Mouse (Mus musculus): ENCODE data around the gene Gpr108.
A peak's percentile ranks its signal among the peaks of the same experiment; 100 is the strongest.
"Not testable (repeated sequence)": the region's sequence is repeated elsewhere in the genome, so short reads cannot be mapped to it uniquely, and the experiment has no call there.

Gene Gpr108

DNA sequence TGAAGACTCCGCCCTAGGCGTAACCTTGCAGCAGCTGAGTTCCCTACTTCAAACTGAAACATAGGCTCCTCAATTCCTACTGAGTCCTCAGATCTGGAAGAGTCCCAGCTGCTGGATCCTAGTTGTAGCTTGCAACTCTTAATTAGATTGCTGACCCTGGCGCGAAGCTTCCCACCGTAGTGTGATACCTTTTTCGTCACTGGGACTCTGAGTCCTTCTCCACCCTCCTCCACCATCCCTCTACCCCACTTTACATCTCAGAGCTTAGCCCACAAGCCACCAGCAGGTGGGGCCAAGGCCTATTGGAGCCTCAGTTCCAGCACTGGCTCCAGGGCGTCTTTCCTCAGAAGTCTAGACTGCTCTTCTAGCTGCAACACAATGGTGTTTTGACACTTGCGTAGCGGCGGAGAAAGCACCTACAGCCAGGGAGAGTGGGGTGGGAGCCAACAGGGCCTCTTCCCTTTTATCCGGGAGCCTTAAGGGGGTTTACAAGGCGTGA lies at the start of gene Gpr108:
Gene Gpr108 (minus strand): TSS at position 246 of the 499 bp plus-strand sequence.
- peak; percentile 89 for DNase-seq

DNA sequence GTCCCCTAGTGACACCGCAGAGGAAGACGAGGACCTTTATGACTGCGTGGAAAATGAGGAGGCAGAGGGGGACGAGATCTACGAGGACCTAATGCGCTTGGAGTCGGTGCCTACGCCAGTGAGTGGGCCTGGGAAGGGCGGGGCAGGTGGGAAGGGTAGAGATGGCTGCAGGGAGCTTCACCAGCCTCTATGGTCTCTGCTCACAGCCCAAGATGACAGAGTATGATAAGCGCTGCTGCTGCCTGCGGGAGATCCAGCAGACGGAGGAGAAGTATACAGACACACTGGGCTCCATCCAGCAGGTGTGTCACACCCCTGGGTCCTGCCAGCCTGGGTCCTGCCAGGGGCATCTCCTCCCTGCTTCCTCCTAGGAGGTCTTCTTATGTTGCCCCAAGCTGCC lies 48.8 kb upstream of the Gpr108 start:
- DNase-seq, result no peak

GRCm38 (mm10) chr17:57295935-57296334 lies 47.7 kb upstream of the Gpr108 start:
- DNase-seq, result peak; percentile 32

DNA sequence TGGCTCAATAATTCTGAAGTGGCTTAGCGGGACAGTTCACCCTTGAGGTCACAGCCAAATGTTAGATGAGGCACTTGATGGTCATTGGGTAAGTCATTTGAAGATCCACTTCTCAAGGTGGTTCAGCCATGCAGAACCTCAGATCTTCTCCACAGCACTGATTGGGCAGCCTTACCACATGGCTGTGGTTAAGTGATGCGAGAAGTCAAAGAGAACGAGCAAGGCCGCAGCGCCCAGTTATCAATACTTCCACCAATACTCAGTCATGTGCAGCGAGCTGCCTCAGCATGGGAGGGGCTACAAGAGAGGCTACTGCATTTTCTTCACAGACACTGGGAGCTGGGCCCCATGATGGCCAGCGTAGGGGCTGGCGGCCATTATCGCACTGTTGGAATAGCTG lies 44.7 kb upstream of the Gpr108 start:
- DNase-seq, result no peak

GRCm38 (mm10) chr17:57292302-57292701 lies 44.1 kb upstream of the Gpr108 start:
- DNase-seq, result no peak

DNA sequence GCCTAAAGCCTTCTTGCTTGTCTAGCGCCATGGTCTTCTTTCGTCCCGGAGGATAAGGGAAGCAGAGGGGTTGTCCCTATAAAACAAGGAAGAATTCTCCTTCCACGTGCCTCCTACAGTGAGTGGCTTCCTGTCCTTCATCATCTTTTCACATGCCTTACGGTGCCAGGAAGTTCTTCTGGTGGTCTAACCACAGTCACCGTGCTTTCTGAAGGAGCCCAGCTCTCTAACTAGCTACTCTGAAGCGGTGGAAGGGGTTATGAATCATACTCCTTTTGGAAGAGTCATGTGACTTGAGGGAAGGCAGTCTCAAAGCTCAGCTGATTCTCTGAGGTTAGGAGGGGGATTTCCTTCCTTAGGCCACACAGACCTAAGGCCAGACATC lies 42.4 kb upstream of the Gpr108 start:
- DNase-seq, result no peak

DNA sequence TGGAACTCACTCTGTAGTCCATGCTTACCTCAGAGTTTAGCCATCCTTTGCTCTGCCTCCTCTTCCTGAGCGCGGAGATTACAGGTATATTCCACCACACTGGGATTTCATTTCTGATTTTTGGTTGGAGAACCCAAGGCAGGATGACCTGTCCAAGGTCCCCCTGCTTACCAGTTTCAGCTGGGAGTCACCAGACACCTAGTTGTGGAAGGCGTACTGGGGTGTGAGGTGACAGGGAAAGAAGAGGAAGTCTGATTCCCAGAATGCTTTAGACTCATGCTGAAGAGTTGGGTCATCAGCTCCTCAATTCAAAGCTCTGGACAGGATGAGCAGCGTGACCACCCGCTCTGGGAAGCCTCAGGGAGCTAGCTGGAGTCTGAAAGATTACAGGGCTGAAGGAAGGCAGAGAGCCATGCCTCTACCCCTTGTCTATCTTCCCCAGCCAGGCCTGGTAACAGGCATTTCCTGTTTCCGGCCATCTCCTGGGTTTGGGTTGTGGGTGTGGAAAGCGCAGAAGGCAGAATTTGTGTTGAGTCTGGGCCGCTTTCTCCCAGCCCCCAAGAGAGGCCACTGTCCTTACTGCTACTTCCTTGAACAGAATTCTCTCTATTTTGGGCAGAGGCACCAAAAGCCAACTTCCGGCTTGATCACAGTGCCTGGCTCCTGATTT lies 41.9 kb upstream of the Gpr108 start:
- DNase-seq, result no peak

GRCm38 (mm10) chr17:57289252-57289651 lies 41.0 kb upstream of the Gpr108 start:
- DNase-seq, result no peak

DNA sequence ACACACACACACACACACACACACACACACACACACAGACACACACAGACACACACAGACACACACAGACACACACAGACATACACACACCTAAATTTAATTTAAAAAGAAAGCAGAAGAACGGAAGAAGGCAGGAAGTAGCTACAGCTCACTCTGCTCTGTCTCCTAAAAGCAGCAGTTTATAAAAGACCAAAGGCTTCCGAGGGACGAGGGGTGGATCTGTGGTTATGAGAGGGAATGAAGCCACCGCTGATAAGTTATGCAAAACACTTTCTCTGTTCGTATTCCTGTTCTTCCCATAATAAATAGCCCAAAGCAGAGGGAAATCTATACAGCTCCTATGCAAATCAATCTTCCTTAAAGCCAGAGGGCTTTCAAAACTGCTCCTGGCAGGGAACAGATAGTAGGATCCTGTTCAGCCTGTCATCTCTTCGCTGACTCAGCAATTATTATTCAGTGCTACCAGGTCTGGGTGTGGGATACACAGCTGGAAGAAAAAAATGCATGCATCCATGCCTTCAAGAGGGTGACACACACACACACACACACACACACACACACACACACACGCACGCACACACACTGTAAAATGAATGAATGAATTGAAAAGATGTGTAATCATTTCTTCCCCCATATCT lies 38.6 kb upstream of the Gpr108 start:
- no peak for DNase-seq

DNA sequence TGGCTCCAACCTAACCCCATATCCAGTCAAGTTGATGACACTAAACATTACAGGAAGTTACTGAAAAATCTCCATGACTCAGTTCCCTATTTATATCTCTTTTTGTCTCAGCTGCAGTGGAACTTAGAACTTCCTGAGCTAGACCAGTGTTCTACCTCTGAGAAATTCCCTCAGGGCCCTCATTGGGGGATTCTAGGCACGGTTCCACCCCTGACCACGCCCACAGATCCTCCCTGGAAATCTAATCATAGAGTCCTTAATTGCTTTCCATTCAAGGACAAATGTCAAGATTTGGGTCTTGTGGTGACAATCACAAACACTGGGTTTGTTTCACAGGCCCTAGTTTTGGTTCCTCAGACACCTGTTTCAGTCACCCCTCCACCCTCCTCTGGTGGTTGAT lies 36.8 kb upstream of the Gpr108 start:
- DNase-seq, result no peak

DNA sequence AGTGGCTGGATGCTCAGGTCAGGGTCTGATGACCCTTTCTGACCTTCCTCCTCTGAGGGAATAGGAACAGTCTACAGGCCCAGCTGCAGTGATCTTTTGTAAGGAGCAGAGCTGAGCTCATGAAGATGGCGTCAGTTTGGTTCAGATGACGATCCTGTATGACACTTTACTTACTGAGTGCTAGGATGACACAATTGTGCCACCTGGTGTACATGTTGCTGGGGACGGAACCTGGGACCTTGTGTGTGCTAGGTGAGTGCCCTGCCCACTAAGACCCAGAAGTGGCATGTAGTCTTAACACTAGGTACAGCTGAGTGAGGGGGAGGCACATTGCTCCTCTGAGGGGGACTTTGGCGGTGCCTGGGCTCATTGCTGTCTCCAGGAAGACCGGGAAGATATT lies 35.7 kb upstream of the Gpr108 start:
- DNase-seq, result no peak

DNA sequence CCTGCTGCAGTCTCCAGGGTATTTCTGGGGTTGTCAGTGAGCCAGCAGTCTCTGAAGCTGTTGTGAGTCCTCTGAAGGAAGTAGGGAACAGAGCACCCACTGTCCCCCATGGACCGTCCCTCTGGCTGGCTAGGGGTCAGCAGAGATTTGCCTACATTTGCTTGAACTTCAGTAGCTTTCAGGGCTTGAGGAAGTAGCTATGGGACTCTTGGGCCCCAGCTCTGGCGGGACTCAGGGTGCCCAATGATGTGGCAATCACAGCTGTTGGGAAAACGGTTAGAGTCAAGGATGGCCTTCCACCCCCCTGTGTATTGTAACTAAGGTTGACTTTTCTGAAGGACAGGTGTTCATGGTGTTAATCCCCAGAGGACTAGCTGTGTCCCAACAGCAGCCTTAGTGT lies 32.2 kb upstream of the Gpr108 start:
- DNase-seq, result no peak

DNA sequence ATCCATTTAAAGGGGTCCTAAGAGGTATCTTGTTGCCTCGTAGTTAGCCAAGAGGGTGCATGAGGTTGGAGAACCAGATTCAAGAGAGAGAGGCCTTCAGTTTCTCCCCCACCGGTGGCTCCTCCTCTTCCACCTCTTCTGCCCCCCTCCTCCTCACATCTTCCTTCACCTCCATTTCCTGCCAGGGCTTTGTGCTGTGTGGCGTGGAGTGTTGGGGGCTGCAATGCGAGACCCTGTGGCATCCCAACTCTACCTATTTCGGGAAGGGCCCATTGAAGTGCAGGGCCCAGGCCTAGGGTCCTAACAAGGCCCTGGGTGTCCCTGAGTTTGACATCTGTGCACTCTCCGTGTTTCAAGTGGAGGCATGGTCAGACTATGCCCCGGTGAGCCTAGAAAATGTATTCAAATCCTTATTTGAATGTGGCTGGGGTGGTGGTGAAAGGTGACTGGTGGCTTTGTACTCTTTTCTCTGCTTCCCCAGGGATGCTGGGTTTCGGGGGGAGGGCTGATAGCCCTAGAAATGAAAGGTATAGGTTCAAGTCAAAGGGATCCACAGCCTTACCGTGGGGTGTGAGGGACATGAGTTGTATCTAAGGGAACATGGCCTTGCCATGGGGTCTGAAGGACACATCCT lies 31.5 kb upstream of the Gpr108 start:
- DNase-seq, result no peak

GRCm38 (mm10) chr17:57278943-57279590 lies 30.8 kb upstream of the Gpr108 start, which contains the start of gene Vav1:
Vav1 (plus strand) TSS chr17:57279100.
- no peak for DNase-seq

- no peak for DNase-seq
Observed at GRCm38 (mm10) chr17:57278537-57278936, 30.3 kb upstream of the Gpr108 start.

GRCm38 (mm10) chr17:57277598-57278261 lies 29.5 kb upstream of the Gpr108 start:
- not testable (repeated sequence) for DNase-seq

DNA sequence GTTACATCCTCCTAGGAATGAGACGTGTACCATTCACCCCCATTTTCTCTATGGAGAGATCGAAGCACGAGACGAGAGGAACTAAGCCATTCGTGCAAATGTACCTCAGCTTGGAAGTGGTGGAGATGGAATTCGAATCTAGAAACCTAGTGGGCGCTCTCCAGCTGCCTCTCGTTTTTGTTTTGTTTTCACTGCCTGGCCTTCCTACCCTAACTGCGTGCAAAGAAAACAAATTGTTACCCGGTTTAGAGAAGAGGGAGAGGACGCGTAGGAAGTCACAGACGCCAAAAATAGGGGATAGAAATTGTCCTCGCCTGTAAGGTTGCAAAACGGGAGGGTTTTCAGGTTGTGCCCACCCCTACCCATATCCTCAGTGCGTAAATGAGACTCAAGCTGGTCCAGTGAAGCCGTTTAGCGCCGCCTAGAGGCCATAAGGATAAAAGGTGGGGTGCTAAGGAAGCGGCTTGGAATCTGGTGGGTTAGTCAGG lies 28.4 kb upstream of the Gpr108 start:
- peak; percentile 87 for DNase-seq

DNA sequence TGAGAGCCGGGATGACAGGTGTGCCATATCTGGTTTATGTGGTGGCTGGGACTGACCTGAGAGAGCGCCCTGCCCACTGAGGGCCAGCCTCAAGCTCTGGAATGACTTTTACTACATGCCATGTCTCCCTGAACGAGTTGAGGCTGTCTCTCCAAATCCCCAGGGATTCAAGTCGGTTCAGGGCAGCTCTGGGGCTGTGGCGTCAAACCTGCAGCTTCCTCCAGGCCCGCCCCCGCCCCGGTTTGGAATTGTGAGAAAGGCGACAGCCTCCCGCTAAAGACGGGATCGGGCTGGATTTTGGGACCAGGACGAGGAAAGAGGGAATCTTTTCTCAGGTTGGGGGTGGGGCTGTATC lies 27.7 kb upstream of the Gpr108 start:
- DNase-seq, result peak; percentile 59

DNA sequence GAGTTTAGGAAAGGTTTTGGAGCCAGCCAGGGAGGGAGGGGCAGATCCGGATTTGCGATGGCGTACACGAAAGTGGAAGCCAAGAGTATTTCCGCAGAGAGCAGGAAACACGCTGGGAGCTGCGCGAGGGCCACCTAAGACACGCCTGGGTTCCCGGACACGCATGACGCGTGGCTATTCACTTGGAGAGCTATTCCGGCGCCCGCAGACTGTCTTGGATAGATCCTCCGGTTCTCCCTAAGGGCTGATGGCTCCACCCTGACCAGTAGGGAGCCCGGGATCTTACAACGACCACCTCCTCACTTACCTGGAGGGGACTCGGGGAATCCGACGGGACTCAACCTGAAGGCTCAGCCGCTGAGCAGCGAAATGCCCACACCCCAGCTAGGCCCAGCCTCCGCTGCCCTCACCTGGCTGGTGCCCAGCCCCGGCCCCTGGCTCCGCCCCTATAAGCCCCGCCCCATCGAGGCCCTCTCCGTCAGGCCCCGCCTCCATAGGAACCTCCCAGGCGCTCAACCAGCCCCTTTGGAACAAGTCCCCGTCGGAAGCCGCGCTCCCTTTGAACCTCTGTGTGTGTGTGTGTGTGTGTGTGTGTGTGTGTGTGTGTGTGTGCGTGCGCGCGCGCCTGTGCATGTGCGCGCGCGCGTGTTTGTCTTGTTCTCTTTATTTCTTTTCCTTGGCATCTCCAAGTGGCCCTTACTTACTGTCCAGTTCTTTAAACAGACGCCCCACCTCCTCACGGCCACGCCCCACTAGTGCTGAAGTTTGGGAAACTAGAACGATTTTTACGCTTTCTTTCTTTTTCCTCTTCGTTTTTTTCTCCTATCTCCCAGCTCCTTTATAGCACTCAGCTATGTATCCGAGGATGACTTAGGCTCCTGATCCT lies 27.1 kb upstream of the Gpr108 start:
- peak; percentile 94 for DNase-seq

DNA sequence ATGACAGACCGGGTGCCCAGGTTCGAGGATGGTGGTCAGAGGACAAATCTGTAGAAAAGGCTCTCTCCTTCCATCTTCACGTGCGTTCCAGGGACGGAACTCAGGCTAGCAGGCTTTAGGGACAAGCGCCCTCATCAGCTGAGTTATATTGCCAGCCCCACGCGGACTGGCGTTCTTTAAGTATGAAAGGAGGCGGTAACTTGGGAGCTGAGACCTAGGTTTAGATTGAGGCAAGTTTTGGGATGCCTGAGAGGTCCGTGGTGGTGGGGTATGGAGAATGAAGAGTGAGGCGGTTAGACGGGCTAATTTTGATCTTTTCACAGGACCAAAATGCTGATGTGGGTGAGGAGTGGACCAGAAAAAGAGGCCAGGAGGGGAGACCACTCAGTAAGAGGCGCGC lies 26.4 kb upstream of the Gpr108 start:
- DNase-seq, result no peak

DNA sequence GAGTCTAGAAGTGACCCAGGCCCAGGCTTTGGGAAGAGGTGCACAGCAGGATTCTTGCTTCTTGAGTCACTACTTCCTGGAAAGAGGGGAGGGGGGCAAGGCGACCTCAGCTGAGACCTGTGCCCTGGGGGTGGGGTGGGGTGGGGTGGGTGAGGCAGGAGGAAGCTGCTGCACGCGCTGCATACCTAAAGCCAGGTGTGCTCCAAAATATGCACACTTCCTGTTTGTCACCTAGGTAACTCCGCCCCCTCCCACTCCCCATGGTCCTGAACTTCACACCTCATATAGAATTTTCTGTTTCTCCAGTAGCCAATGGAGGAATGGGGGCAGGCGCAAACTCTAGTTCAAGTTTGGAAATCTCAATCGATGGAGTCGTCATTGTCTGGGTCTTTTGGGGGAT lies 25.6 kb upstream of the Gpr108 start:
- DNase-seq, result no peak

DNA sequence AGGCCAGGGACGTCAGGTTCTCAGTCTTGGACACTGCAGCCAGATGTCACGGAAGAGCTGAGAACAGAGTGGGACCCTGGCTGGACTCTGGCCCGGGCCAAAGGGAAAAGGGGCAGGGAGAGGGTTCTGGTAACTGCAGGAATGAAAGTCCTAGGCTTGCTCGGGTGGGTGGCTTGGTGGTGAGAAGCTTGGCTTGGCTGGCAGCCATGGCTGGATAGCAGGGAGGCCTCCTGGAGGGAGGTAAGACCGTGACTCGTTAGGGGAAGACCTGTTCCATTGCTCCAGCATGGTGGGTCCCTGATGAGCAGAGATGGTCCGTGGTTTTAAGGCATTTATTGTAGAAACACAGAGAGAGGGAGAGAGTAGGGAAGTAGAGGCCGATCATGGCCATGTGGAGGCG lies 23.1 kb upstream of the Gpr108 start:
- no peak for DNase-seq

All from kidney, adult 18-20 months (tissue).